Mouse (Mus musculus) ovary, adult 10 weeks (tissue): ENCODE measurements around the gene Plppr4. TPM values are rescaled to one million over a fixed set of nuclear protein-coding genes. Genes with fewer than 3 reads are reported as not detected.

ENCODE experiments used
- polyA plus RNA-seq: library from polyadenylated mRNA; stranded (reverse); fragments of 350-450 nt; fragmentation: Illumina TruSeq; extraction: RNeasy Lipid Tissue Mini Kit (QIAGEN cat#74804); gene quantifications from one replicate; pipeline ENCODE4 v1.2.3, GENCODE M21; 2014

Plppr4 gene
- 4.7 TPM for polyA plus RNA-seq

DNA sequence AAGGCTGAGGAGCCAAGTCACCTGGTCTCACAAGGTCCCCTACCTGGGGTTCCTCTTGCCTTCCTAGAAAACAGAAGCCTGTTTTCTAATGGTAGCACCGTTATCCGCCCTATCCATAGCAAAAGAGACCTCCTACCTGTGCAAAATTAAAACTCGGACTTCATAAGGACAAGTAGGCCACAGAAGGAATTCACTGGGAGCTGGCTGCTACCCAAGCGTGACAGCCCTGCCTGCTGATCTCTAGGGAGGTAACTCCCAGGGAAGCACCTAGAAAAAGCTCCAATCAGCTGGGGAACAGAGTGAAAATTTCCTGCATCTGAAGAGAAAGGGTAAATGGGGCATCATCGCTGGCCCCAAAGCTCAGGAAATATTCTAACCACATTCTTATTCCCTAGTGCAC is at the start of gene Plppr4:
Gene Plppr4, minus strand, starts transcription at position 349 of the 400 bp plus-strand sequence.

Other genes with a start within 250 kb of the Plppr4 start
- gene Plppr5, start 214.0 kb upstream of the Plppr4 start, polyA plus RNA-seq = 3.3 TPM